Mouse (Mus musculus) megakaryocyte, embryonic 14.5 days (primary cell): ENCODE measurements around the gene Ddx18.

Source experiments
- FLI1 ChIP-seq: IDR thresholded peaks from 2 replicates; pipeline ENCODE4 v1.6.1; 2012; ENCODE audit warnings: low read length, inconsistent platforms, mixed read lengths
- GATA1 ChIP-seq: IDR thresholded peaks from 3 replicates; pipeline ENCODE4 v1.6.1; 2012; ENCODE audit warnings: mixed read lengths, low read length, inconsistent platforms, borderline replicate concordance

DNA sequence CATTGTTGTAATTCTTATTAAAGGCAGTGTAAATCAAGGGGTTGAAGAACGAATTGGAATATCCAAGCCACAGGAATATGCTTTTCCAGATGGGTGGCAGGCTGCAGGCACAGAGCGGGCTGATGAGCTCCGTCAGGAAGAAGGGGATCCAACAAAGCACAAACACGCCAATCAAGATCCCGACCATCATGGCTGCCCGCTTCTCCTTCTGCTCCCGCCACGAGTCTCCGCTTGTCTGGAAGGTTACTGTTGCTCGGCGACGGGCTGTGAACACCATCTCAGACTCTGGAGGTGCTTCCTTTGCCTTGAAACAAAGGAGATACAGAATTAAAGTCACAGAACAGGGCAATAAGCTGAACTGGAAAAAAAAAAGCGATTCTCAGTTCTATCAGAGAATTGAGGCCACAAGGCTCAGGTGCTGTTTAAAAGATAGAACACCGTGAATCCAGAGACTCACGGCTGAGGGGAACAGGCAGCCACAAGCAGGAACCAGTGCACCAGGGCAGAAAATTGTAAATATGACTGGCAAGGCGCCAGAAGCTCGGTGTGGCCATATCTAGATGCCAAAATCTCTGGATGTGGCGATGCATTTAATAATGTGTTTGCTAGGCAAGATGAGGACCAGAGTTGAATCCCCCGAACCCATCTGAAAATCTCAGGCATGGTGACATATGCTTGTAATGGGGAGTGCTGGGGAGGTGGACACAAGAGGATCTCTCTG, 57.2 kb downstream of the Ddx18 start:
- no peak for TF ChIP-seq GATA1
- TF ChIP-seq FLI1 = no peak
